Mouse (Mus musculus): ENCODE results near the gene Ms4a4b.
"Not testable (repeated sequence)": the region's sequence is repeated elsewhere in the genome, so short reads cannot be mapped to it uniquely, and the experiment has no call there.

The Ms4a4b gene

GRCm38 (mm10) chr19:11486599-11486998, 43.2 kb downstream of the Ms4a4b start:
- no peak for DNase-seq (ENCODE audit: low spot score)

- DNase-seq (ENCODE audit: low spot score): no peak
Measured at GRCm38 (mm10) chr19:11491406-11492189, 48.2 kb downstream of the Ms4a4b start.

- DNase-seq (ENCODE audit: low spot score): no peak
Measured at GRCm38 (mm10) chr19:11492671-11493070, 49.3 kb downstream of the Ms4a4b start.

DNA sequence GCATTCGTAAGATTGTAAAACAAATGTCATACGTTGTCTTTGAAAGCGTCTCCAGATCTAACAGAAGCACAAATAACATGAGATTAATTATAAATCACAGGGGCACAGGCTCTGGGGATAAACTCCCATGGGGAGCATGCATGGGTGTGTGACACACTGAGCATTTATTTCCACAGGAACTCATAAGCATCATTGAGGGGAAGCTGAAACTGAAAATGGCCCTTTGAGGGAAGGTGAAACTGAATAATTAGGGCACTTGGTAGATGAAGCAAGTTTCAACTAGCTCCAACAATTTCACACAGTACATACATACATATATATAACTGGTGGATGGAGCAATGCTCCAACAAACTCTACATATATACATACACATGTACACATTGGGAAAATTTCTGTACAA, 51.2 kb downstream of the Ms4a4b start:
- DNase-seq (ENCODE audit: low spot score): no peak

DNA sequence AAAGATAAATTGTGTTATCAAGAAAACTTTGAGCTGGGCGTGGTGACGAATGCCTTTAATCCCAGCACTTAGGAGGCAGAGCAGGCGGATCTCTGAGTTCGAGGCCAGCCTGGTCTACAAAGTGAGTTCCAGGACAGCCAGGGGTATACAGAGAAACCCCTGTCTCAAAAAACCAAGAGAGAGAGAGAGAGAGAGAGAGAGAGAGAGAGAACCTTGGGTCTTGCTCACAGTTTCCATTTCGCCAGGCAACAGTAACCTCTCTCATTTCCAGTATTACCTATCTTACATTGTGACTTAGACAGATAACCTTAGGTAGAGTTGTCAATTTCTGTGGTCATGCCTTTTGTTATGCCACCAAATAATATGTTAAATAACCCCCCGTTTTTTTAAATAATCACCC, 53.0 kb downstream of the Ms4a4b start:
- DNase-seq (ENCODE audit: low spot score): no peak

DNA sequence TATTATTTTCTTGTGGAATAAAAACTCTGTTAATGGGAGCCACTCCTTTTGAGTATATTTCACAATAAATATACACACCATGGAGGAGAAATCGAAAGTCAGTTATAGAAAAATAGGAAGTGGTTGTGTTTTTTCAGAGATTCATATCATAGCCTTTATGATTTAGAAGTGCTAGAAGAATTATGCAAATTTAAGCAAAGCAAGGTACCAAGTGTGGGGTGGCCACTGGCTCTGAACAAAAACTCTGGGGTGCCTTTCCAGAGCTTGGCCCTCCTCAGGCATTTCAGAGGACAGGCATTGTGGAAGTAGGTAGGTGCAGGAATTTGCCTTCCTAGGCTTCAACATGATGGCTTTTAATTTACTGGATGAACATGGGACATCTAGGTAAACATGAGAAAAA, 53.9 kb downstream of the Ms4a4b start:
- not testable (repeated sequence) for DNase-seq (ENCODE audit: low spot score)

DNA sequence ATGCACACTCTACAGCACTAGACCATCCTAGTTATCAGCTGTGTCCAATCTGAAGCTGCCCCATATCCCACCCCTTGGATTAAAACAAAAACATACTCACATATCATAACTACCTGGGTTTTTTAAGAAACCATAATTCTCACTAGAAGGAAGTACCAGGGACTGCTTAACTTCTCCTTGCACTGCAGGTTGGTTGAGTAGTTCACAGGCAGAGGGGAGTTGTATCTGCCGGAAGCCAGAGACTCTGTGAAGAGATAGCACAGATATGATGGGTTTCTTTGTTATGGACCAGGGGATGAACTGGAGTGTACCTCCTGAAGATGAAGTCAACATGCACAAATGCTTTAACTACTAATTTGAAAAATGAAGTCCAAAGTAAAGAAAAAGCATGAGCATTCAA, 57.4 kb downstream of the Ms4a4b start:
- DNase-seq (ENCODE audit: low spot score): no peak

DNA sequence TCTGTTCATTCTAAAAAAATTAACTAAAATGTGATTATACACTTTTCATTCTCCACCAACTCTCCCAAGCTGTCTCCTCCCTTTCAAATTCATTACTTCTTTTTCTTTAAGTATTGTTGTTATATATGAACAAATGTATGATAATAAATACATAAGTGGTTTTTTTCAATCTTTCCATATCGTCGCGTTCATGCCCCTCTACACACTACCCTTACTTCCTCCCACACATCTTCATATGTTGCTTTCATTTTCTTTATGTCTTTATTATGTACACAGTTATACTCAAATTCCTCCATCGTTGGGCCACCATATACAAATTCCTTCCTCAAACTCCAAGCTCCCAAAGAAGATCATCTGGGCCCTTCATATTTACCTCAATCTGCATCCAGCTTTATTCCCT, 58.0 kb downstream of the Ms4a4b start:
- no peak for DNase-seq (ENCODE audit: low spot score)

DNA sequence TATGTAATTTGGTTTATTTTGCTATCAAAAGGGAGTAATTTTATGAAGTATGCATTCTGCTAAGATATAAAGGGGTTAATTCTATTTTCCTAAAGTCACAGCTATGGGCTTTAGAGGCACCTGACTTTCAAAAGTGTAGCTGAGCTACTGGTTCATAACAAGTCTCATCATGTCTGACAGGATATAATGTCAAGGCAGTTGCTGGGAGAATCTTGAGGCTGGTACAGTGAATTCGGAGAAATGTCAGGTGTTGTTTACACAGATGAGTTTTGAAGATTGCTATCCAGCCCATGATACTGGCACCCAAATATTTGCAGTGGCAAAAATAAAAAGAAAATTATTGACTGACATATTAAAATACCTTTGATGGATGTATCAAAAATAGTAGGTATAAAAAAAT, 61.5 kb downstream of the Ms4a4b start:
- DNase-seq (ENCODE audit: low spot score): no peak

- DNase-seq (ENCODE audit: low spot score): no peak
Measured at GRCm38 (mm10) chr19:11513458-11513857, 70.1 kb downstream of the Ms4a4b start.

- DNase-seq (ENCODE audit: low spot score): no peak
Measured at GRCm38 (mm10) chr19:11516246-11516645, 72.9 kb downstream of the Ms4a4b start, which contains the start of gene Ms4a6b. Gene Ms4a6b (plus strand): TSS chr19:11516512.

Measured in embryo, embryonic 10 days (tissue).